Comparison of ENCODE assay signal across 8 mouse cellular contexts in the genomic region with DNA sequence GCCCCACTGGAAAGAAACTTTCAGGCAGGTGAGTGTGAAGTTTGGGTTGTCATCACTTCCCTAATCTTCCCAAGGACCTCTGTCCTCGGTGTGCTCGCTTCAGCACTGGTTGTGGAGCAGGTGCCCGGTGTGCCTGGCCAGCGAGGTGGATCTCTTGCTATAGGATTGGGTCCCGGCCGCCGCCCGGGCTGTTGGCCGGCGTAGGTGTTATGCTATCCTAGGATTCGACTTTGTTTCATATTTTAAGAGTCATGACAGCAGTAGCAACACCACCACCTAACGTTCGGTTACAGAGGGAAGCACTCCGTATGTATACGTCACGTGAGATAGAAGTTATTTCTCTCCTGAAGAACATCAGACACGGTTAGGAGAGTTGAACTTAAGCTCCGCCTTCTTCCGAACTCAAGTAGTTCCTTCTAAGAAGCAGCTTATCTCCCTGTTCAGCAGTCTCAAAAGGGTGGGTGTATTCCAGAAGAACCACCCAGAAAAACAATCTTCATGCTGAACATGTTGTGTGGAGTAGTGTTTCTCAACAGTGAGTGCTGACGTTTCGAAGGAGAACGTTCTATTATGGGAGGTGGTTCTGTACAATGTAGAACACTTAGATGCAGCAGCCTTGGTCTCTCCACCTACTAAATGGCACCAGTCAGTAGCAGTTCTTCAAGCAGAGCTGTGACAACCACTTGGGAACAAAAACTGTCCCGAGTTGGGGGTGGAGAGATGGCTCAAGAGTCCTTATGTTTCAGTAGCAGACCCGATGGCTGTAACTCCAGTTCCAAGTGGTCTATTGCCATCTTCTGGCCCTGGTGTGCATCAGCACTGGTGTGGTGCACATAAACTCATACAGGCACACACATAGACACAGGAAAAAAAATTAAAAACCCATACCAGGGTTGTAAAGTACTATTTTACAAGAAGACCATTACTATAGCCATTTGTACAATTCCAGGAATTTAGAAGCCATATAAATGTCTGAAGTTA. TPM values are rescaled to one million over a fixed set of nuclear protein-coding genes. Genes with fewer than 3 reads are reported as not detected.
DNase-seq lines count a peak whose midpoint lies in the region; ATAC-seq and TF ChIP-seq lines count a peak whose summit lies in the region.

No protein-coding gene starts in this region.

- H3K9ac ChIP-seq in heart, embryonic 12.5 days: peak overlapping the region; percentile 74
- H3K9ac ChIP-seq in embryonic facial prominence, embryonic 13.5 days: peak overlapping the region; percentile 76
- H3K9ac ChIP-seq in intestine, postnatal 0 days (ENCODE audit: low read depth, low read length): peak overlapping the region; percentile 59

- ATAC-seq in heart, embryonic 12.5 days (ENCODE audit: insufficient number of reproducible peaks, low FRiP score): peak; percentile 30
- ATAC-seq in embryonic facial prominence, embryonic 13.5 days (ENCODE audit: insufficient number of reproducible peaks, insufficient read depth, low FRiP score, low TSS enrichment, low read depth): no peak
- peak; percentile 19 for ATAC-seq in intestine, postnatal 0 days

- no peak for DNase-seq in heart, adult 9 months (ENCODE audit: low spot score in 2 of 2)
- DNase-seq in midbrain, embryonic 10.5 days (ENCODE audit: low spot score): no peak
- no peak for DNase-seq in right cerebral cortex, adult 18-20 months
- DNase-seq in testis, postnatal 10 days (ENCODE audit: low spot score): no peak

- no peaks in the 10 kb centered on the region for H3K9me3 ChIP-seq in heart, embryonic 12.5 days (replicated peaks)
- no peaks in the 10 kb centered on the region for H3K9me3 ChIP-seq in E14TG2a.4 (ENCODE audit: low read length)
- H3K9me3 ChIP-seq in embryonic facial prominence, embryonic 13.5 days: no peaks in the 10 kb centered on the region
- no peaks in the 10 kb centered on the region for H3K9me3 ChIP-seq in intestine, postnatal 0 days (ENCODE audit: control insufficient read depth)
- H3K9me3 ChIP-seq in midbrain, embryonic 10.5 days (replicated peaks): no peaks in the 10 kb centered on the region

- H3K4me1 ChIP-seq in heart, embryonic 12.5 days (replicated peaks): peaks cover 8% of the 10 kb centered on the region
- H3K4me1 ChIP-seq in E14TG2a.4 (replicated peaks; ENCODE audit: low read depth, low read length): peaks cover 32% of the 10 kb centered on the region
- peaks cover 13% of the 10 kb centered on the region for H3K4me1 ChIP-seq in embryonic facial prominence, embryonic 13.5 days
- no peaks in the 10 kb centered on the region for H3K4me1 ChIP-seq in intestine, postnatal 0 days (replicated peaks; ENCODE audit: control insufficient read depth, insufficient read depth, low read length)
- H3K4me1 ChIP-seq in midbrain, embryonic 10.5 days: peaks cover 22% of the 10 kb centered on the region

- peaks cover 45% of the 10 kb centered on the region for H3K36me3 ChIP-seq in heart, embryonic 12.5 days
- peaks cover 61% of the 10 kb centered on the region for H3K36me3 ChIP-seq in E14TG2a.4 (ENCODE audit: insufficient read depth, low read length)
- H3K36me3 ChIP-seq in embryonic facial prominence, embryonic 13.5 days: peaks cover 42% of the 10 kb centered on the region
- peaks cover 27% of the 10 kb centered on the region for H3K36me3 ChIP-seq in intestine, postnatal 0 days (ENCODE audit: control insufficient read depth, insufficient read depth)
- H3K36me3 ChIP-seq in midbrain, embryonic 10.5 days: peaks cover 58% of the 10 kb centered on the region

- peak overlapping the region; percentile 80 for H3K4me2 ChIP-seq in heart, embryonic 12.5 days
- H3K4me2 ChIP-seq in embryonic facial prominence, embryonic 13.5 days: peak overlapping the region; percentile 74
- H3K4me2 ChIP-seq in intestine, postnatal 0 days (replicated peaks; ENCODE audit: low read depth): peak overlapping the region; percentile 90

- H3K27me3 ChIP-seq in heart, embryonic 12.5 days (replicated peaks): no peaks in the 10 kb centered on the region
- no peaks in the 10 kb centered on the region for H3K27me3 ChIP-seq in E14TG2a.4 (ENCODE audit: insufficient read depth, low read length)
- H3K27me3 ChIP-seq in embryonic facial prominence, embryonic 13.5 days: no peaks in the 10 kb centered on the region
- no peaks in the 10 kb centered on the region for H3K27me3 ChIP-seq in intestine, postnatal 0 days (replicated peaks; ENCODE audit: control insufficient read depth, insufficient read depth, low read length)
- no peaks in the 10 kb centered on the region for H3K27me3 ChIP-seq in midbrain, embryonic 10.5 days (ENCODE audit: low read depth, poor library complexity, severe bottlenecking)

- peak overlapping the region; percentile 95 for H3K4me3 ChIP-seq in heart, embryonic 12.5 days
- peak overlapping the region; percentile 95 for H3K4me3 ChIP-seq in E14TG2a.4 (replicated peaks; ENCODE audit: low read length)
- peak overlapping the region; percentile 92 for H3K4me3 ChIP-seq in embryonic facial prominence, embryonic 13.5 days
- peak overlapping the region; percentile 94 for H3K4me3 ChIP-seq in intestine, postnatal 0 days (ENCODE audit: low read depth, low read length)
- peak overlapping the region; percentile 96 for H3K4me3 ChIP-seq in midbrain, embryonic 10.5 days

- peak; percentile 40 for TF ChIP-seq CTCF in E14TG2a.4 (conservative IDR thresholded peaks at IDR 0.05; ENCODE audit: low read length)
- peak; percentile 40 for TF ChIP-seq CTCF in intestine, postnatal 0 days (IDR thresholded peaks at IDR 0.05; ENCODE audit: low read depth)

- peak overlapping the region; percentile 90 for H3K27ac ChIP-seq in heart, embryonic 12.5 days (ENCODE audit: poor library complexity, severe bottlenecking)
- peak overlapping the region; percentile 92 for H3K27ac ChIP-seq in embryonic facial prominence, embryonic 13.5 days
- peak overlapping the region; percentile 68 for H3K27ac ChIP-seq in intestine, postnatal 0 days (ENCODE audit: low read depth, low read length)
- H3K27ac ChIP-seq in midbrain, embryonic 10.5 days (replicated peaks): peak overlapping the region; percentile 94

- 15% methylated on average over 24 of the region's 24 CpGs for WGBS in heart, embryonic 12.5 days
- WGBS in embryonic facial prominence, embryonic 13.5 days: 16% methylated on average over 24 of the region's 24 CpGs
- WGBS in intestine, postnatal 0 days: 15% methylated on average over 24 of the region's 24 CpGs
- WGBS in midbrain, embryonic 10.5 days: 19% methylated on average over 24 of the region's 24 CpGs

RNA-seq across cellular contexts. Expression of gene Rpain, which starts 0.8 kb away (rescaled TPM):
- polyA plus RNA-seq in heart, embryonic 12.5 days (2016; fragmentation: Nextera tagmentation; extraction: Ambion mirVana): 49.0 and 51.2 TPM in 2 replicates
- polyA plus RNA-seq in embryonic facial prominence, embryonic 13.5 days (2015; fragmentation: Nextera tagmentation; extraction: Ambion mirVana): 71.6 and 80.7 TPM in 2 replicates
- polyA plus RNA-seq in intestine, postnatal 0 days (2015; fragmentation: Nextera tagmentation; extraction: Ambion mirVana): 42.8 and 49.3 TPM in 2 replicates
- 99.5 and 101 TPM in 2 replicates for polyA plus RNA-seq in midbrain, embryonic 10.5 days (2016; fragmentation: Nextera tagmentation; extraction: Ambion mirVana)

RNA-seq across cellular contexts. Expression of gene Nup88, which starts 1.1 kb away (rescaled TPM):
- 118 and 120 TPM in 2 replicates for polyA plus RNA-seq in heart, embryonic 12.5 days (2016; fragmentation: Nextera tagmentation; extraction: Ambion mirVana)
- polyA plus RNA-seq in embryonic facial prominence, embryonic 13.5 days (2015; fragmentation: Nextera tagmentation; extraction: Ambion mirVana): 130 and 140 TPM in 2 replicates
- 35.8 and 37.3 TPM in 2 replicates for polyA plus RNA-seq in intestine, postnatal 0 days (2015; fragmentation: Nextera tagmentation; extraction: Ambion mirVana)
- 148 and 153 TPM in 2 replicates for polyA plus RNA-seq in midbrain, embryonic 10.5 days (2016; fragmentation: Nextera tagmentation; extraction: Ambion mirVana)

RNA-seq across cellular contexts. Expression of gene C1qbp, which starts 12.0 kb away (rescaled TPM):
- 293 and 299 TPM in 2 replicates for polyA plus RNA-seq in heart, embryonic 12.5 days (2016; fragmentation: Nextera tagmentation; extraction: Ambion mirVana)
- polyA plus RNA-seq in embryonic facial prominence, embryonic 13.5 days (2015; fragmentation: Nextera tagmentation; extraction: Ambion mirVana): 233 and 254 TPM in 2 replicates
- 137 and 145 TPM in 2 replicates for polyA plus RNA-seq in intestine, postnatal 0 days (2015; fragmentation: Nextera tagmentation; extraction: Ambion mirVana)
- 283 and 342 TPM in 2 replicates for polyA plus RNA-seq in midbrain, embryonic 10.5 days (2016; fragmentation: Nextera tagmentation; extraction: Ambion mirVana)

RNA-seq across cellular contexts. Expression of gene Dhx33, which starts 33.4 kb away (rescaled TPM):
- 18.8 and 20.1 TPM in 2 replicates for polyA plus RNA-seq in heart, embryonic 12.5 days (2016; fragmentation: Nextera tagmentation; extraction: Ambion mirVana)
- 18.3 and 20.6 TPM in 2 replicates for polyA plus RNA-seq in embryonic facial prominence, embryonic 13.5 days (2015; fragmentation: Nextera tagmentation; extraction: Ambion mirVana)
- 3.5 and 3.6 TPM in 2 replicates for polyA plus RNA-seq in intestine, postnatal 0 days (2015; fragmentation: Nextera tagmentation; extraction: Ambion mirVana)
- polyA plus RNA-seq in midbrain, embryonic 10.5 days (2016; fragmentation: Nextera tagmentation; extraction: Ambion mirVana): 19.9 and 20.7 TPM in 2 replicates

RNA-seq across cellular contexts. Expression of gene Mis12, which starts 48.6 kb away (rescaled TPM):
- polyA plus RNA-seq in heart, embryonic 12.5 days (2016; fragmentation: Nextera tagmentation; extraction: Ambion mirVana): 25.5 and 27.3 TPM in 2 replicates
- polyA plus RNA-seq in embryonic facial prominence, embryonic 13.5 days (2015; fragmentation: Nextera tagmentation; extraction: Ambion mirVana): 52.8 and 53.7 TPM in 2 replicates
- 10.3 and 11.2 TPM in 2 replicates for polyA plus RNA-seq in intestine, postnatal 0 days (2015; fragmentation: Nextera tagmentation; extraction: Ambion mirVana)
- polyA plus RNA-seq in midbrain, embryonic 10.5 days (2016; fragmentation: Nextera tagmentation; extraction: Ambion mirVana): 65.3 and 67.8 TPM in 2 replicates
